Mouse (Mus musculus) cerebellum, postnatal 25 days (tissue): ENCODE measurements around the gene Kdm8.
"Not testable (repeated sequence)": the region's sequence is repeated elsewhere in the genome, so short reads cannot be mapped to it uniquely, and the experiment has no call there.

Experiments
- DNase-seq, 2 experiments: peaks; one replicate each; pipeline ENCODE4 v3.0.0; 2021; ENCODE audit warnings: mixed read lengths in 2 of 2

Gene Kdm8

DNA sequence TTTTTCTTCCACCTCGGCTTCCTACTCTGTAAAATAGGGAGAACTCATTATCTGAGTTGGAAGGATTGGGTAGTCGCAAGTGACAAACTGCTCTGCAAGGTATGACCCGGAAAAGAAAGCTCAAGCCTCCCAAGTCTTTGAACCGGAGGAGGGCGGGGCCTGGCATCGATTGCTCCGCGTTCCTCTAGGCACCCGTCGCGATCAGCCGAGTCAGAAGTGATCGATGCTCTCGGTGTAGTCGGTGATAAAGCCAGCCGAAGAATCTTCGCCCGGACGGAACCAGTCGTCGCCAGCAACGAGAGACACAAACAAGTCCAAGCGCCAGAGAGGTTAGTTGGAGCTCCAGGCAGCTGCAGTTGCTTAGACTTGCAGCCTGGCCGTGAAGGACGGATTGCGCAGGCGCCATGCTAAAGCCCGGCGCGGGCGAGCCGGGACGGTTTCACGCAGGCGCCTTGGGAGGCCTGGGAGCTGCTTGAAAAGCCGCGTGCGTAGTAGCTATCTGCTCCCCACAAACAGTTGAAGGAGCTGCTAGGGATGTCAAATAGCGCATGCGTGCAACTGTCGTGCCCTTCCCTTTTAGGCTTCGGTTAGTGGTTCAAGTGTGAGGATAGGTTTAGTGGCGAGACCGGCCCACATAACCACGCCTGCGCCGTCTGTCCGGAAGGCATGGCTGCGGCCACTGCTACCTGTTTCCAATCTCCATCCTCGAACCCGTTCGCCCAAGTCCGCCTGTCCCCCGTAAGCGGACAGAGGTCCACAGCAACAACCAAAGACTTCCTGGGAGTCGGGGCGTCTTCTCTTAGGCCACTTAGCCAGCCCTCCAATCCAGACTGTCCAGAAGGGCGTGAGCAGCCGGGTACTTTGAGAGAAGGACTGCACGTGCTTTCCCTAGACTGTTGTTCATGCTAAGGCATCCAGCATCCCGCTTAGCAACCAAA is at the start of gene Kdm8:
Gene Kdm8, plus strand, starts transcription at position 213 of the 938 bp plus-strand sequence.
- DNase-seq, result peak; percentile 95 to 96

DNA sequence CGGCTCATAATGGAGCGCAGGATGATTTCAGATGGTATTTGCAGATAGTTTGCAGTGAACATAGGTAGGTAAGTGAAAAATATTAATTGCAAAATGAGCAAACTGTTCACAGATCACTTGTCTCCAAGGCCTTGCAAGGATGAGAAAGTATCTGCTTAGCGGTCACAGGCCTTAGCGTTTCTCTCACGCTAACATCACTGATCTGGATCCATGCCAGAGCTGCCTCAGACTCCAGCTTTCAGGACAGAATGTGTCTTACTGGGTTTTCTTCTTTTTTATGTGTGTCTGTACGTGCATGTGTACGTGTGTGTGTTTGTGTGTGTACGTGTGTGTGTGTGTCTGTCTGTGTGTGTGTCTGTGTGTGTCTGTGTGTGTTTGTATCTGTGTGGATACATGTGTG is 46.4 kb upstream of the Kdm8 start:
- DNase-seq, result no peak

- DNase-seq, result no peak
These were observed 45.8 kb upstream of the Kdm8 start for GRCm38 (mm10) chr7:125398687-125399086.

- no peak for DNase-seq
These were observed 37.3 kb upstream of the Kdm8 start for GRCm38 (mm10) chr7:125407136-125407535.

DNA sequence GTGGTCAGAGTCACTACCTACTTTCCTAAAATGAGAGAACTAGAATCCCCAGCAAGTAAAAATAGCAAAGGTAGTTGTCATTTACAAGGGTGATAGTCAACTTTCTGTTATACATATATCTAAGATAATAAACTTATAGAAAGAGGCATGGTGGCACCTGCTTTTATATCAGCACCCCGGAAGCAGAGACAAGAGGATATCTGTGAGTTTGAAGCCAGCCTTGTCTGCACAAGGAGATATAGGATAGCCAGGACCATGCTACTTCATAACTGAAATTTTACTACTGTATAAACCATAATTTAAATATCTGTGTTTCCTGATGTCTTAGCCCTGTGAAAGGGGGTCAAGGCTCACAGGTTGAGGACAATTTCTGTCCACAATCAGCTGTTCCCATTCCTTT is 29.4 kb upstream of the Kdm8 start:
- no peak for DNase-seq

- no peak for DNase-seq
These were observed 28.7 kb upstream of the Kdm8 start for GRCm38 (mm10) chr7:125415776-125416175.

- DNase-seq, result no peak
These were observed 27.7 kb upstream of the Kdm8 start for GRCm38 (mm10) chr7:125416762-125417161.

GRCm38 (mm10) chr7:125418413-125418812 is 26.1 kb upstream of the Kdm8 start:
- DNase-seq, result no peak

DNA sequence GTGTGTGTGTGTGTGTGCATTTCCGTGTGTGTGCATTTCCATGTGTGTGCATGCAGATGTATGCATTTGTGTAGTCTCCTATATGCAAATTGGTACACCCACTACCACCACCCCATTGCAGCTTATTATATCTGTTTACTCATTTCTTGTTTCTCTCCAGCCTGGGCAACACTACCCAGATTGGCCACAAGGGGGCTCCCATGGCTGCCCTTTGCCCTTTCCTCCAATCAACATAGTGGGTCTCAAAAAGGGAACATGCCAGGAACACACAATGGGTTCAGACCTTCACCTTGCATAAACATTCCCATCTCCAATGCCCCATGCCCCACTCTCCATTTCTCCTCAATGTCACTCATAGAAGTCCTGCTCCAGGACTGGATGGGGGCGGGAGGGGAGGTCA is 24.3 kb upstream of the Kdm8 start:
- peak; percentile 39 to 53 for DNase-seq

- no peak for DNase-seq
These were observed 22.6 kb upstream of the Kdm8 start for GRCm38 (mm10) chr7:125421911-125422310.

- no peak for DNase-seq
These were observed 21.4 kb upstream of the Kdm8 start for GRCm38 (mm10) chr7:125423056-125423455.

DNA sequence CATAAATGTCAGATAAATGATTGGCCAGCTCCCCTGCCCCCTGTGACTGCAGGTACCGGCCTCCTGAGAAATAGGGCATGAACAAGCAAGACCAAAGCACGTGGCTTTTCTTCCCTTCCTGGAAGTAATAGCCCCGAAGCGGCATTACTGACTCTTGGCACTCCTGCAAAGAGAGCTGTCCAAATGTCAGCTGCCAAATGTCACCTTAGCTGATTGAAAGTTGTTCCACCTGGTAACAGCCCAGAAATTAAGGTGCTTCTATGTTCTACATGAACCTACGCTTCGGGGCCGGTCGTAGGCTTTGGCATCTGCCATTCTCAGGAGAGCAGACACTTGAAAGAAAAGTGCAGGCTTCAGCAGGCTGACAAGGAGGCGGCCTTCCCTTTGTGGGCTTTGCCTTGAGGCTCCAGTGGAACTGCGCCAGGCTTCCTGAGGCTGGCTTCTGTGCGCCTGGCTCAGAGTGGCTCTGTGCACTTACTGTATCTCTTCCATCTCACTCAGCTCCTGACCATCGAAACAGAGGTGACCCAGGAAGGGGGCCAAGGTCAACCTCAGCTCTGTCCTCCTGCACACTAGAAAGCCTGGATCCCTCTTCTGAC is 16.9 kb upstream of the Kdm8 start:
- DNase-seq, result peak; percentile 86 to 91

DNA sequence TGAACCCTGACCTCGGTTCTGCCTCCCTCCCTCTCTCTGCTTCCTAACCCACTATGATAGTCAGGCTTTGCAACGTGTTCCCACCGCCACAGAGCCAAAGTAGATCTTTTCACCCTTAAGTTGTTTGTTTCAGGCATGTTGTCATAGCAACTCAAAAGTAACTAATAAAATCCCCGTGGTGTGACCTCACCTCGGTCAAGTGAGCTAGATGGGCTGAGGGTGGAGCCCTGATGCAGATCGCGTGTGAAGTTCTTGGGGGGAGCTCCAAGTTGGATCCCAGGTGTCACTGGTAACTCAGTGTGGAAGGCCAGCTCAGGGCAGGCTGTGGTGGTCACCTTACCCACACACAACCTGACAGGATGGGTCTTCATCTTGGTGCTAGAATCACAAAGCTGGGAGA is 16.1 kb upstream of the Kdm8 start:
- no peak for DNase-seq

DNA sequence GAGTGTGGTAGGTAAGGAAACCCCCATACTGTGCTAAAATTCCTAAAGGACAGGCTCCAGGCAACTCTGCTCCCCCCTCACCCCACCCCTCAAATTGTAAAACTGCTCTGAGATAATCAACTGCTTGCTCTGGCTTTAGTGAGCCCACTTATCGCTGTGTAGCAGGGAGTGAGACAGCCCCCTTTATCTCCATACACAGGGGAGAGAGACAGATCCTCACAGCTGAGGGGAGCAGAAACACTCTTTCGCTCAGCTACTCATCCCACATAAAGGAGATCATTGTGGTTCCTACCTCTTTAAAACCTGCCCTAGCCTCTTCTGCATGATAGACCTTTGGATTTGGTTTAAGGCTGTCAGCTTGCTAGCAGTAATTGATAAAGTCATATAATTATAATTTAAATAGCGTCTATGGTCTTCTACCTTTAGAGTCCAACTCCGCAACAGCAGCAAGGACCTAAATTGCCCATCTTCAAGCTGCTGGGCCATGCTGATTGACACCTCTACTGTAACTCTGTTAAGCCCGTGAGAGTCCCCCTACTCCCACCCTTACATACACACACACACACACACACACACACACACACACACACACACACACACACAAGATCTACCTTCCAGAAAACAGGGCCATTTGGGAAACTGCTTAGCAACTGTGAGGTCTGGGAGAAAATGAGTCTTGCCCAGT is 15.5 kb upstream of the Kdm8 start:
- DNase-seq, result not testable (repeated sequence)

DNA sequence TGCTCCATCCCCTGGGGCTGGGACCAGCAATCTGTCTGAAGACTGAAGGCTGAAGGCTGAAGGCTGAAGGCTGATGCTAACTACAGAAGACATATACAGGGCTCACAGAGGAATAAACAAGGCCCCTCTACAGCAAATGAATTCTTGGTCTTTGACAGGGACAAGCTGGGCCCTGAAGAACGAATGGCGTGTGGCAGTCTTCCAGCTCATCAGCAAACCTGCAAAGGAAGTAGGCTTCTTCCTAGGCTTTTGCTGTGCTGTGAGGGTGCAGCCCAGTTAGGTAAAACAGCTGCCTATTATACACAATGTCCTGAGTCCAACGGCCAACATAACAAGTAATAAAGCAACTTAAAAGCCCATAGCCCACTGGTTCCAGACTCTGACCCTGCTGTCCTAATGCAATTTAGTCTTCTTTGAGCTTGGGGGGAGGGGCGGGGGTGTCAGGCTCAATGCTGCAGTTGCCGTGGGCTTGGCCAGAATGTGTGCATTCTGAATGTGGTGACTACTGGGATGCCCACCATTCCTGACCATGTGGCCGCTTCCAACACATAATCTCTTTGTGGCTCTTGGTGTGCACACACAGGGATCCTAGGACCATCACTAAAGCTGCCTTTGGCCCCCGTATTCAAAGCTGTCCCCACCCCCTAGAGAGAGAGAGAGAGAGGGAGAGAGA is 14.2 kb upstream of the Kdm8 start:
- no peak for DNase-seq

- no peak for DNase-seq
These were observed 10.6 kb upstream of the Kdm8 start for GRCm38 (mm10) chr7:125433874-125434273.

GRCm38 (mm10) chr7:125434666-125435290 is 9.7 kb upstream of the Kdm8 start:
- no peak for DNase-seq

GRCm38 (mm10) chr7:125442323-125442722 is 2.2 kb upstream of the Kdm8 start:
- no peak for DNase-seq

DNA sequence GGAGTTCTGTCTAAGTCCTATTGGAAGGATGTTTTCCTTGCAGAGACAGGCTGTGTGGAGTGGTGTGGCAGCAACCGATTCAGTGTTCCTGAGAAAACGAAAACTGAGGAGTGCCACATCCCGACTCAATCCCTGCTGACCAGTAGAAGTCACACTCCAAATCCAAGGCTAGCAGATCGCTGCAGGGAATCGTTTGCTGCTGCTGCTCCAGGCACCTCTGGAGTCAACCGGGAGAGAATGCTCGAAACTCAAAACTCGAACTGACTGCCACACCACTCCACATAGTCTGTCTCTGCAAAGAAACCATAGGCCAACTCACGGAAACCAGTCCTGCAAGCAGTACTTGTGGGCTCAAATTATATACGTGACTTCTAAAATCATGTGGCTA is 406 bp upstream of the Kdm8 start:
- peak; percentile 41 to 47 for DNase-seq

- DNase-seq, result no peak
These were observed 6.2 kb downstream of the Kdm8 start for GRCm38 (mm10) chr7:125450678-125451077.

DNA sequence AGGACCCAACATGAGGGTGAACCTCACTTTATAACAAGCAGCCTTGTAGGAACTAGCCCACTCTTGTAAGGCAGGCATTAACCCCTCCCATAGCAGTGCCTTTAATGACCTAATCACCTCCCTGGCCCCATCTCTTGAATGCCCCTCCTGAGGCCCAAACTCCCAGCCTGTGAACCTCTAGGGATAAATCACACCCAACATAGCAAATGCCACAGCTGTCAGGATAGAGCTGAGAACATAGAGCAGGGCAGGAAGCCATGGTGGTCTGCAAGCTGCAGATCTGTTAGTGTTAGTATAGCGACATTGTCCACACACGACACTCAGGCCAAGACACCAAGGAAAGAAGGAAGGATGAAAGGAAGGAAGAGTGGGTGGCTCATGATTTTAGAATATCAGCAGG is 6.6 kb downstream of the Kdm8 start:
- no peak for DNase-seq

- DNase-seq, result no peak
These were observed 9.2 kb downstream of the Kdm8 start for GRCm38 (mm10) chr7:125453671-125454070.

DNA sequence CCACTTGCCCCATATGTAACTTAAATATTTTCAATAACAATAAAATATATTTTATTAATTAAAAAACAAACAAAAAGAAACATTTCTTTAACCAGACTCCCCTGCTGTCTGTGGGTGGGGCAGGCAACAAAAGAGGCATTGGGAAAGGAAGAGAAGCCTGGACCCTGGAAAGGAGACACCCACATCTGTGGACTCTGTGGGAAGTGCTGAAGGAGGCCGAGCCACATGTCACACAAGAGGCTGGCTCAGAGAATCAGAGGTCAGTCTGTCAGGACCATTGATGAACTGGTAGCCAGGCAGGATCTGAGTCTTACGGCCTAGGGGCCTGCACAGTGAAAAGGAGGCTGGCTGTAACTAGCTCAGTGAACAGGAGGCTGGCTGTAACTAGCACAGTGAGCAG is 17.7 kb downstream of the Kdm8 start:
- no peak for DNase-seq
